Mouse (Mus musculus) testis, postnatal 10 days (tissue): Measurements from ENCODE around the gene Slf2.

Source experiments
- DNase-seq: peaks from one replicate; pipeline ENCODE4 v3.0.0; 2021; ENCODE audit warnings: low spot score

Slf2 gene

DNA sequence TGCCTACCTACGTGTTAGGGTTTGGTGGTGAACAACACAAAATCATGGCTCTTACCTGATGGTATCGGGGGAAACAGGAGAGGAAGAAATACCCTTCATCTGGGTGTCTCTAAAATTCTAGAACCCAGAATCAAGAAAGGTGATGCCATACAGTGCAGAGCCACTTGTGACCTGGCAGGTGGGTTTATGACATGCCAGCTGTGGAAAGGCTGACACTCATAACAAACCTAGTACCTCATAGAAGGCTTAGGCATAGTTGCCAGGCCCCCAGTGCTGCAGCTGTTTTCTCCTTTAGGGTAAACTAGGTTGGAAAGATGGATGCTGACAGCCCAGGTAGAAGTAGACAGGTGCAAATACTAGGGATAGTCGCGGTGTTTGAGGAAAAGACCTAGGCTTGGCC lies 53.5 kb downstream of the Slf2 start:
- no peak for DNase-seq

DNA sequence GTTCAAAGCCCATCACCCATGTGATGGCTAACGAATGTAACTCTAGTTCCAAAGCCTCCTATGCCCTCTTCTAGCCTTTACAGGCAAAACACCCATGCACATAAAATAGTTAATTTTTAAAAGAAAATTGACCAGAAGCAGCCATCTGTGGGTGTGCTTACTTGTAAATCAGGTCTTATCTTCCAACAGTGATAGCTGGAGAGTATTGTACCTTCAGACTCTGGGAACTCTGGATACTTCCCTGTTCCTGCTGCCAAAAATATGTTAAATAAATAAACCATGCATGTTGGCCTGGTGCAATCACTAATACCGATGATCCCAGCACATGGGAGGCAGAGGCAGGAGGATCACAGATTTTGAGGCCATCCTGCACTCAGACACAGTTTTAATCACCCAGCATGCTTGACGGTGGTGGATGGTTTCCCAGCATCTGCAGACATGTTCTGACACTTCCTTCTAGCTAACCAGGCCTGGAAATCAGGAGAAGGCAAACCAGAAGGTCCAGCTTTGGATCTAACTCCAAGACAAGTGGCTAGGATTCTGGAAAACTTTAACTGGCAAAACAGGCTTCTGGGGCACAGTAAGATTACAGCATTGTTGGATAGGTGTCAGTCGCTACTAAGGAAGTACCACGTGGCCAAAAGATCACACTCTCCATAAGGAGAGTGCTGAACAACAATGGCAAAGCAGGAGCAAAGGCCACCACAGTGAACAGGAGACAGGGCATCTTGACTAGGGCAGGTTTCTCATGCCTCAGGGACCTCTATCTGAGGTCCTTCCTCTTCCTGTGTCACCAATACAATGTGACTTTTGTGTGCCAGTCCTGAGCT lies 54.4 kb downstream of the Slf2 start:
- DNase-seq, result no peak

DNA sequence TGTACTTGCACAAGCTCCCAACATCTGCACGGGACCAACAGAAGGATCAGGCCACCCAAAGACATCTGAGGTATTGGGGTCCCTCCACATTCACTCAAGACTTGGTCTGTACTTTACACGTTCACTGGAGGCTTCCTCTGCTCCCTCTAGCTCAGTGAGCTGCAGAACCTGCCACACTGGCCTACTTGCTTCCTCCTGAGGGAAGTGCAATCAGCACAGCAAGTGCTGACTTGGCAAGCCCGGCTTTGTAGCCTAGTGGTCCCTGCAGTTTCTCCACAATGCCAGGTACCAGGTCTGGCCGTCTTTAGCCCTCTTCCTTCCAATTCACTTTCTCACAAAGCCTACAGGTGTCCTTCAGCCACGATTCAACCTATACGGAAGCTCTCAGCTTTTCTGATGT lies 56.1 kb downstream of the Slf2 start:
- DNase-seq, result no peak

DNA sequence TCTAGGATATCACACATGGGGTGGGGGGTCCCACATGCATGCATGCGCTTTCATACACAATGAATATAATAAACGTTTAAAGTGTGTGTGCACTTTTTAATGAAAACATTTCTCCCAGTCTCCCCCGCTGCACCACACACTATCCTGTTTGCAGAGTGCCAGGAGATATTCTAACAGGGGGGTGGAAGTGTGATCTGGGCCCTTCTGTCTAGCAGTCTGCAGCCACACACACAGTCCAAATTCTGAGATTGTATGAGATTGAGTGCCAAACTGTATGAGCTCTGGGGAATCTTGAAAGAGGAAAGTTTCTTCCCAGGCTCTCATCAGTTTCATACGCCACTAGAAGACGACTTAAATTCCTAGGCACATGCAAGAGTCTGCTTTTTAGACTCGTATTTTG lies 56.9 kb downstream of the Slf2 start:
- DNase-seq, result no peak

DNA sequence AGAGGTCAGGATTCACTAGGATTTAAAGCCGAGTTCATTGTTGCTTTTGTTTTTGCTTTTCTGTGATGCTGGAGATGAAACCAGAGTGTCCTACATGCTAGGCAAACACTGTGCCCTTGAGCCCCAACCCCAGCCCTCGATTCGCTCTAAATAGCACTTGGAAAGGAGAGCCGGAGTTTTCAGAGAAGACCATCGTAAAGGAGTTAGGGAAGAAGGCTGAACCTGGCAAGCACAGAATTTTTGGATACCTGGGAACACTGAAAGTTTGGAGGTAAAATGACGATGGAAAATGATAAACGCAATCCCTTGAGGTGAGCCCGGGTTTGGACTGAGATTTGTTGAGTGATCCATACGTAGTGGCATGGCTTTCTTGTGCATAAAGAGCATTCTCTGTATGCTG lies 57.4 kb downstream of the Slf2 start:
- no peak for DNase-seq

DNA sequence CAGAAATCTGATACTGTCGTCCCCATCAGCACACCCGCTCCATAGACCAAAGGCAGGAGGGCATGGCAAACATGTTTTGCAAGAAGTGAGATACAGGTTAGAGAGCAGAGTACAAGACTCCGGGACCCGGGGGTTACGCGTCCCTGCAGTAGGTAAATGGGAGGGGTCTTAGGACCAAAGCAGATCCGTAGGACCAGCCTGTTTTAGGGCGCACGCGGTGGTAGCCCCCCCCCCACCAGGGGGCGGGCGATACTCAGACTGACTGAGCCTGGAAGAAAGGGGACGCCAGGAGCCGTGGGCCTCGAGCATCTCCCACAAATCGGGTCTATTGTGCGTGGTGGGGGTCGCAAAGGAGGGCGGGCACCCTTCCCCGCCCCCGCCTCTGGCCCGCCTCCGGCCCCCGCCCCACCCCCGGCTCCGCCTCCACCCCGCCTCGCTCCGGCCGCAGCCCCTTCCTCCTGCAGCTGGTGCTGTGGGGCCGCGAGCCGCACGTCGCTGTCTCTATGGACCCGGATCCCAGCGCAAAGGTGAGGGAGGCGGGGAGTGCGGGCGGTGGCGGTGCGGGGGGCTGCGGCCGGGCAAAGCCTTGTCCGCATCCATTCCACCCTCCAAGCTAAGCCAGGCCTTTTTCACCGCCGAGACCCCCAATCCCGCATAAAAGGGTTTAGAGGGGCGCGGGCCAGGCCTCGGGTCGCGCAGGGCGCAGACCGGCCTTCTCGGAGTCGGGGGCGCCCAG lies 58.0 kb downstream of the Slf2 start, which contains the start of gene Sema4g:
Gene Sema4g, plus strand, starts transcription at position 271 of the 736 bp plus-strand sequence.
- DNase-seq, result peak; percentile 68

DNA sequence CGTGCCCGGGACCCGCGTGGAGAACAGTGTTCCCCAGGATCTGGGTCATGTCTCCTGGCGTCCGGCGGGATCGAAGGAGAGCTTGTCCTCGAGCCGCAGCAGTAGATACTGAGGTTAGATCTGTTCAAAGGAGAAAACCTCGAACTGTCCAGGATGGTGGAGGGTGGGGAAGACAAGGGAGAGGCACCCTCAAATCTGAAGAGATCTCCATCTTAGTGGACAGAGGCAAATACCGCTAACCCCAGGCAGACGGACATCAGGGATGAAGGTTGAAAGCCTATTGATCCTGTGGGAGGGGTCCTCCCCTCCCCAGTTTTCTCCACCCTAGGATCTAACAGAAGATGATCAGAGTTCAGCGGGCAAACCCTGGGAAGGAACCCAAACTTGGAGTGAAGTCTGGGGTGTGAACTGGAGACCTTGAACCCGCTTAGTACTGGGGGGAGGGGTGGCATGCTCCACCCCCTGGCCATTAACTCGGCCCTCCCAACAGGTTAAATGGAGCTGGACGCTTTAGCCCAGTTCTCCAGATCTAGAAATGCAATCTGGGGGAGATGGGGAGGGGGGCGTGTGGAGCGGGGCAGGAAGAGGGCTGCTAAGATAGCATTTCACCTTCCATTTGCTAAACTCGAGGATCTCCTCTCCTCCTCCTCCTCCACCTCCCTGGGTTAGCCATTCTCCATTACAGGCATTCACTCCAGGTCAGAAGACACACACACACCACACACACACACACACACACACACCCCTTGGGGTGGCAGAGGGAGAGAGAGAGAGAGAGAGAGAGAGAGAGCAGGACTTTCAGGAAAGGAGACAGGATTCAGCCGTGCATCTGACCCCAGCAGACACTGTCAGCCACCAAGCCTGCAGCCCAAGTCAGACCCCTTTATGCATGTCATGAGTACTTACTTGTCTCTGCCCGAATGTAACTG lies 58.9 kb downstream of the Slf2 start:
- no peak for DNase-seq

DNA sequence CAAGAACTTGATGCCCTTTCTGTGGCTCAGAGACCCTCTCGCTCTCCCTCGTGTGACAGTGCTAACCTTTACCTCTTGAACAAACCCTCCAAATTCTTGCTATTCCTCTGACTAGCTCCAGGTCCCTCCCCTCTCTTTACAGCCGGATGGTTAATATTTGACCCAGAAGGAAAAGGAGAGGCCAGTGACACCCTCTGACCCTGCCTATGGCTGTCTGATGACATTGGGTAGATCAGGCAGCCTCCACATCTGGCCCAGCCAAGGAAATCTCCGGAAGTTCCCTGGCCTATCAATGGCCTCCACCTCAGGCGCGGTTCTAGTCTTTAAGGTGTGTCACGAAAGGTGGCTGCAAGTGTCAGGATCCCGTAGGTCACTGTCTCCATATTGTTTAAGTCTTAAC lies 60.1 kb downstream of the Slf2 start:
- DNase-seq, result no peak

DNA sequence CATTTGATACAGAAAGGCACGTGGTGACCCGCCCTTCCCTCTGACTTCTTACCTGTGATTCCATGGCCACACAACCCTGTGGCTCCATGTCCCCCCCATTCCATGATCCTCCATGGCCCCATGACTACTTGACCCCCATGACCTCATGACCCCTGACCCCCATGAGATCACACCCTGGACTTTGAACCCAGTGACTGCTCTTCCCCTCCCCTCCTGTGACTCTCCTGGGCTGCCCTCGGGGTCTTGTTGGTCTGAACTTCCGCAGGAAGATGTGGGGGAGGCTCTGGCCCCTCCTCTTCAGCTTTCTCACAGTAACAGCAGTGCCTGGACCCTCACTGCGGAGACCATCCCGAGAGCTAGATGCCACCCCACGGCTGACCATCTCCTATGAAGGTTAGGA lies 61.3 kb downstream of the Slf2 start:
- no peak for DNase-seq

DNA sequence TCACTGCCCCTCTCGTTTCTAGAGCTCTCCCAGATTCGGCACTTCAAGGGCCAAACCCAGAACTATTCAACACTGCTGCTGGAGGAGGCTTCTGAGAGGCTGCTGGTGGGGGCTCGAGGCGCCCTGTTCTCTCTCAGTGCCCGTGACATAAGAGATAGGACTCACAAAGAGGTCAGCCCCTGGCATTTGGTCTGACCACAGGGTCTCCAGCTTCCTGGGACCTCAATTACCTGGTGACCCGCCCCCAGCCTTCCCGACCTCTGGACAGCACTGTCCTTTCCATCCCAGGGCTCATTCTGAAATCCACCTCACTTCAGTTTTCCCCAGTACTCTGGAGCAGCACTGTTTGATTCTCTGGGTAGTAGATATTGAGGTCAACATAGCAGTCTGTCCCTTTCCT lies 61.8 kb downstream of the Slf2 start:
- DNase-seq, result no peak

DNA sequence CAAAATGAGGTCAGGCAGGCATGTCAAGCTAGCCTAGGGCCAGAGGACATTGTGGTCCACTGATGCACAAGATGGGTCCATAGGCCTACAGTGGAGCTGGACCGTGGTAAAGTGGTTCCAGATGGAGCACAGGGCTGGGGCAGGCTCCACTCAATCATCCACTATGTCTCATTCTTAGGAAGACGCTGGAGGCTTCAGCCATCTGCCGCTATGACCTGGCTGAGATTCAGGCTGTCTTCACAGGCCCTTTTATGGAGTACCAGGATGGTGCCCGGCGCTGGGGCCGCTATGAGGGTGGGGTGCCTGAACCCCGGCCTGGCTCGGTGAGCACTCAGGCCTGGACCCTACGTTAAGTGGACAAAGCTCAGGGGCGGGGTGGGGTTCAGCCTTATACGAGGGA lies 66.8 kb downstream of the Slf2 start:
- DNase-seq, result no peak

DNA sequence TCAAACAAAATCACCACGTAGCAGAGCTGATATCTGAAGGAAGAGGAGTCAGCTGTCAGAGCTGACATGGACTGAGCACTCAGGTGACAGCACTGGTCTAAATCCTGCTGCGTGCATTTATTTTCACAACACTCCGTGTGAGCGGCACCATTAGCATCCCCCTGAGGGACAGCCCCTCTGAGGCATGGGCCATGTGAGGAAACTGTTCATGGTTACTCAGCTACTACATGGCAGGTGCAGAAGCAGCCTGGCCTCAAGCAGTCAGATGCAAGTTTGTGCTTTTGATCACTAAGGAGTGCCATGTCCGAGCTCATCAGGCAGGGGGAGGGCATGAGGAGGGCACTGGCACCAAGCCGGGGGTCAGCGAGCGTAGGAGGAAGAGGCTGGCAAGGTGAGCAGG lies 68.7 kb downstream of the Slf2 start:
- no peak for DNase-seq

DNA sequence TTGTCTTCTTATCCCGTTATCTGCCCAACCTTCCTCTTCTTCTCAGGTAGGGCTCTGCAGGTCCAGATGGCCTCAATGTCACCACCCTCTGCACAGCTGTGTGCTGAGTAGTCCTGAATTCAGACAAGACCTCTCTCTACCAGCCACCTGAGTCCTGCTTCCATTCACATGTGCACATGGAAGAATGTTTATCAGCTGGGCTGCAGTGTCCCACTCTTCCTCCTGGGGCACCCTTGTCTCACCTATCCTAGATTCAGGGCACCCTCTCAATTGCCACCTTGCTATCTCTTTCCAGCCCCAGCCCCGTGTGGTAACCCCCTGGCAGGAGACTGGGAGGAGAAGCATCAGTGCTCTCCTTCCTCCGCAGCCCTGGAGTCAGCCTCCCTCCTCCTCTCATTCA lies 71.3 kb downstream of the Slf2 start:
- no peak for DNase-seq

DNA sequence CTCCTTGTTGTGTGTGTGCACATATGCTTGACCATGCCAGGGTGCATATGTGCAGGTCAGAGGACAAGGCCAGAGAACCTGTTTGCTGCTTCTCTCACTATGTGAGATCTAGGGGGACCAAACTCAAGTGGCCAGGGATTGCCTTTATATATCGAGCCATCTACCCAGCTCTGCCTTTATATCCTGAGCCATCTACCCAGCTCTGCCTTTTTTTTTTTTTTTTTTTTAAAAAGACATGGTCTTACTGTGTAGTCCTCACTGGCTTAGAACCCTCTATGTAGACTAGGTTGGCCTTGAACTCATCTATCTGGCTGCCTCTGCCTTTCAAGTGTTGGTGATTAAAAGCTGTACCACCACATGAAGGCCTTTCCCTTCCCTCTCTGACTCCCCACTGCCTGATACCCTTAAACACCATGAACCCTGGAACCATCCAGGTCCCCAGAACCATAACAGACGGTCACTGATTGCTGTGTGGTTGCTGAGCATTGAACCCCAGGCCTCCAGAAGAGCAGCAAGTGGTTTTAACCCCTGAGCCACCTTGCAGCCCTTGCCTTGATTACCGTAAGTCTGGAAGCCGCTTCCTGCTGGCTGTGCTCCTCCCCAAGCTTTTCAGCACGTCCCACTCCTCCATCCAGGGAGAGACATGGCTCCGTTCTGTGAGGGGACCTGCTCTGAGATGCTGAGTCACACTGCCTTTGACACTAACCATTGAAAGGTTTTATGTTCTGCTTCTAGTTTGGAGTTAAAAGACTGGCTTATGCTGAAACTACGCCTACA lies 73.0 kb downstream of the Slf2 start:
- no peak for DNase-seq

DNA sequence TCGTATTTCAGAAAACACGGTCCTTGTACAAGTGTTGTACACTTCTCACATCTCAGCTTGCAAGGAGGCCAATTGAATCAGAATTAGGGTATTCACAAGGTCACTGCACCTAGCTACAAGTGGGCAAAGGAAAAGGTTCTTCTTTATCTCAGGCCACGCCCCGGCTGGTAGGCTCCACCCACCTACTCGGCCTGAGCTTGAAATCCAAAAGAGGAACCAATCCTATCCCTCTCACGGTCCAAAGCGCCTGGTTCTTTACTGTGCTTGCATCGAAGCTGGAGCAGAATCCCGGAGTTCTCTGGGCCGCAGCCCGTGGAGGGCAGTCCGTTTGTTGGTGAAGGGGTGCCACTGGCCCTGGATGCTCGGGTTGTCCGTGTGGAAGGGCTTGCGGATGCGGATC lies 74.5 kb downstream of the Slf2 start, which contains the start of gene Twnk:
Gene Twnk, plus strand, starts transcription at position 220 of the 400 bp plus-strand sequence.
- DNase-seq, result peak; percentile 86

DNA sequence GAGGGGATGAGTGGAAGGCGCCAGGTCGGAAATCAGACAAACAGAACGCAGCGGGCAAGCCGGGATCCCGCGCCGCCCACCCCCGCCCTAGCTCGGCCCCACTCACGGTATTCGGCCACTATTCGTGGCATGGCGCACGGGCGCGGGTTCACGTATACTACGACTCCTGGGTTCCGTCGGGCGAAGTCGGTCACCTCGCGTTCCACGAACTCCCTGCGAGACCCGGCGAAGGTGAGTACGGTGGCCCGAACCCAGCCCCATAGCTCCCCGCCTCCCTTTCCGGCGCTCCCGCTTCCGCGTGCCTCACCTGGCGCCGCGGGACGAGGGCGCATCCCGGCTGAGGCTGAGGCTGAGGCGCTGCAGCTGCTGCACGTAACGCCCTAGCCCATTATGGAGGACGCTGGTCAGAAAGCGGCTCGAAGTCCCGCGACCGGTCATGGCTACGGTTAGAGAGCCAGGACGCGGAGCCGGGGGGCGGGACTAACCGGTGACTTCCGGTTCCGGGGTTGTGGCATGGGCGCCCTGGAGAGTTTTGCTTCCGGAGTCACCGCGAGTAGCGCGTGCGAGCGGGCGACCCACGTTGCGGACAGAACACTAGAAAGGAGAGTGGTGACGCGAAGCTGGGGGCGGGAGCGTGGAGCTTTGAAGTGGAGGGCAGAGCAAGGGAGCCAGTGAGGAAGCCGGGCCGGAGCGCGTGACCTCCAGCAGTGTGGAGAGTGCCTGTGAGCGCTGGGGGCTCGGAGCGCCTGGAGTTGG lies 75.2 kb downstream of the Slf2 start, which contains the start of gene Mrpl43:
Gene Mrpl43, minus strand, starts transcription at position 486 of the 756 bp plus-strand sequence.
- DNase-seq, result peak; percentile 99

DNA sequence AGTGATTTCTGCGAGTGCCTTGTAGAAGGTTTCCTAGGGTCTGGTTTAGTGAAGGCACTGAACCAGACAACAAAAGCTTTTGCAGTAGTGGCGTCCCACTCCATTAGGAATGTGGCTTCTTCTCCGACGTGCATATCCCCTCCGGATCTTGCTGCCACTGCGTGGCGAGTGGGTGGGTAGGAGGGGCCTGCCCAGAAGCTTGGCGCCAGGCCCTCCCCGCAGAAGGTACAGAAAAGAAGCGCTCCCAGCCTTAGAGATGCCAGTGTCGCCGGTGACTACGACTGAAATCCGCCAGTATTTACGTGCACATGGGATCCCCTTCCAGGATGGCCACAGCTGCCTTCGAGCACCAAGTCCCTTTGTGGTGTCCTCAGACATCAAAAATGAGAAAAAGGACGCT lies 76.1 kb downstream of the Slf2 start:
- no peak for DNase-seq

DNA sequence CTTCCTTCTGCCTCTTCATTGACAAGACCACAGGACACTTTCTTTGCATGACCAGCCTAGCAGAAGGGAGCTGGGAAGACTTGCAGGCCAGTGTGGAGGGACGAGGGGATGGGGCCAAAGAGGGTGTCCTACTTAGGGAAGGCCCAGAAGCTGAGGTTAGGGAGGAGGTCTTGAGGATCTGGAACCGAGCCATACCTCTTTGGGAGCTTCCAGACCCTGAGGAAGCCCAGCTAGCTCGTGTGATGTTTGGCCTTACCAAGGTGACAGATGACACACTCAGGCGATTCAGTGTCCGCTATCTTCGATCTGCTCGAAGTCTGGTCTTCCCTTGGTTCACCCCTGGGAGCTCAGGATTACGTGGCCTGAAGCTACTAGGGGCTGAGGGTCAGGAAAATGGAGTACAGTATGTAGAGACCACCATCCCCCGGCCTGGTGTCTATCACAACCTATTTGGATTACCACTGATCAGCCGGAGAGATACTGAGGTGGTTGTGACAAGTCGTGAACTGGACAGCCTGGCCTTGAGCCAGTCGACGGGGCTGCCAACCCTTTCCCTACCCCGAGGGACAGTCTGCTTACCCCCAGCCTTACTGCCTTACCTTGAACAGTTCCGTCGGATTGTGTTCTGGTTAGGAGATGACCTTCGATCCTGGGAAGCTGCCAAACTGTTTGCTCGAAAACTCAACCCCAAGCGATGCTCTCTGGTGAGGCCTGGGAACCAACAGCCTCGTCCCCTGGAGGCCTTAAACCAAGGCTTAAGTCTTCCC lies 76.7 kb downstream of the Slf2 start:
- no peak for DNase-seq

DNA sequence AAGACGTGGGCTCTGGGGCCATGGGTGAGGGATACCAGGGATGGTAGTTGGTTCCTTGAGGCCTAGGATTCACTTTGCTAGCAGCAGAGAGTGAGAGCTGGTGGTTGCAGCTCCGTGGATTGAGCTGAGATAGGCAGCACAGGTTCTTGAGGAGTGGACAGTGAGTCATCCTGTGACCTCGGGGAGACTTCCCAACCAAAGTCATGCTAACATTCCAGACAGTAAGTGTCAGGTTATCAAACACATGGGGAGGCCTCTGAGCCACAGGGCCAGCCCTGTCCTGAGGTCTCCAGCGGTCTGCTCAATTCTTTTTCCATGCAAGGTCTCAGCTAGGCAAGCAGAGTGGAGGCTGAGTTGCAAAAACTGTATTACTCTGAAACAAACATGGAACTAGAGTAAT lies 79.7 kb downstream of the Slf2 start:
- DNase-seq, result no peak

DNA sequence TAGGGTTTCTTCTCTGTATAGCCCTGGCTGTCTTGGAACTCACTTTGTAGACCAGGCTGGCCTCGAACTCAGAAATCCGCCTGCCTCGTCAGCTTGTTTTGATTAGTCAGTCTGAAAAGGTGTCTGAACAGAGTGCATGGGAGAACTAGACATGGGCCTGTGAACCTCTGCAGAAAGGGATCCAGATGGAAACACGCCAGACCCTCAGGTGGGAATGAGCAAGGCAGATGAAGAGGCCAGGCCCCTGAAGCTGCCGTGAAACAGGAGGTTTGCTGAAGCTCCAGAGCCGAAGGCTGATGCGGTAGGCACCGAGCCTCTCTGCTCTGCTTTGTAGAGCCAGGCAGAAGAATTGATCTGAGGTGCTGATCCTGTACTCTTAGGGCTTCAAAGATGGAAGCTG lies 81.3 kb downstream of the Slf2 start:
- DNase-seq, result peak; percentile 49
